Mouse (Mus musculus): ENCODE data around the gene Txnrd1. TPM values are rescaled to one million over a fixed set of nuclear protein-coding genes. Genes with fewer than 3 reads are reported as not detected.

The Txnrd1 gene
- polyA plus RNA-seq, 1 experiment from 2014 or later: 124 TPM

GRCm38 (mm10) chr10:82893872-82894650 lies 60.3 kb downstream of the Txnrd1 start:
- Histone ChIP-seq H3K27me3 (ENCODE audit: control insufficient read depth, insufficient read depth, low read length) (no peaks in the 10 kb centered on the region), H3K4me3 (replicated peaks; ENCODE audit: low read length) (no peak overlapping the region), H3K9ac (no peak overlapping the region), H3K4me2 (replicated peaks) (no peak overlapping the region), H3K27ac (no peak overlapping the region), H3K9me3 (ENCODE audit: control insufficient read depth, low read length) (no peaks in the 10 kb centered on the region), H3K36me3 (replicated peaks; ENCODE audit: control insufficient read depth, insufficient read depth) (peaks cover 74% of the 10 kb centered on the region), H3K4me1 (replicated peaks; ENCODE audit: control insufficient read depth, insufficient read depth, low read length) (no peaks in the 10 kb centered on the region)
- DNase-seq (ENCODE audit: low spot score) (no peak), ATAC-seq (ENCODE audit: low FRiP score) (no peak)
- 63% methylated on average over 18 of the region's 18 CpGs for WGBS

GRCm38 (mm10) chr10:82897936-82898335 lies 64.2 kb downstream of the Txnrd1 start:
- H3K4me2 ChIP-seq (replicated peaks): no peak overlapping the region
- no peaks in the 10 kb centered on the region for H3K27me3 ChIP-seq (ENCODE audit: control insufficient read depth, insufficient read depth, low read length)
- peaks cover 15% of the 10 kb centered on the region for H3K4me1 ChIP-seq (replicated peaks; ENCODE audit: control insufficient read depth, insufficient read depth, low read length)
- WGBS: 94% methylated on average over 13 of the region's 13 CpGs
- ATAC-seq (ENCODE audit: low FRiP score) (no peak), DNase-seq (ENCODE audit: low spot score) (no peak)
- no peak overlapping the region for H3K9ac ChIP-seq
- no peak overlapping the region for H3K27ac ChIP-seq
- no peak overlapping the region for H3K4me3 ChIP-seq (replicated peaks; ENCODE audit: low read length)
- no peaks in the 10 kb centered on the region for H3K9me3 ChIP-seq (ENCODE audit: control insufficient read depth, low read length)
- H3K36me3 ChIP-seq (replicated peaks; ENCODE audit: control insufficient read depth, insufficient read depth): peaks cover 43% of the 10 kb centered on the region

DNA sequence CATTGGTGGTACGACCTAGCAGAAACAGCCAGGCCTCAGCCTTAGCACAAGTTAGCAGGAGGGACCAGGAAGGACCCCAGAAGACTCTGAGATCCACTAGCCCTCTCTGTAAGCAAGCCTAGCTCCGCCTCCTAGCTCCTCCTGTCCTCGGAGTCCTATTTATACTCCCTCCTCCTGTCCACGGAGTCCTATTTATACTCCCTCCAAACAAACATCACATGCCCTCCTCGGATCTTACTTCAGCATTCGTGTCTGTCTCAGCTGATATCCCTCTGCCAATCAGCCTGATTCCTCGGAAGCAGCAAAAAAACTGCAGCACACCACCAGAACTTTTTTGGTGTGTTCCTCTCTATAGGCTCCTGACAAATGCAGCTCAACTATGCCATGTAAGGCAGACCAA lies 65.1 kb downstream of the Txnrd1 start:
- Histone ChIP-seq H3K9me3 (ENCODE audit: control insufficient read depth, low read length) (no peaks in the 10 kb centered on the region), H3K27me3 (ENCODE audit: control insufficient read depth, insufficient read depth, low read length) (no peaks in the 10 kb centered on the region), H3K36me3 (replicated peaks; ENCODE audit: control insufficient read depth, insufficient read depth) (peaks cover 35% of the 10 kb centered on the region), H3K9ac (no peak overlapping the region), H3K27ac (no peak overlapping the region), H3K4me2 (replicated peaks) (no peak overlapping the region), H3K4me1 (replicated peaks; ENCODE audit: control insufficient read depth, insufficient read depth, low read length) (peaks cover 15% of the 10 kb centered on the region), H3K4me3 (replicated peaks; ENCODE audit: low read length) (no peak overlapping the region)
- 64% methylated on average over 7 of the region's 7 CpGs for WGBS
- ATAC-seq (ENCODE audit: low FRiP score) (no peak), DNase-seq (ENCODE audit: low spot score) (no peak)

- Histone ChIP-seq H3K27me3 (ENCODE audit: control insufficient read depth, insufficient read depth, low read length) (no peaks in the 10 kb centered on the region), H3K4me2 (replicated peaks) (peak overlapping the region; percentile 28), H3K4me3 (replicated peaks; ENCODE audit: low read length) (no peak overlapping the region), H3K27ac (peak overlapping the region; percentile 48; the same call in 1 of the 2 replicates), H3K9me3 (ENCODE audit: control insufficient read depth, low read length) (no peaks in the 10 kb centered on the region), H3K4me1 (replicated peaks; ENCODE audit: control insufficient read depth, insufficient read depth, low read length) (peaks cover 15% of the 10 kb centered on the region), H3K36me3 (replicated peaks; ENCODE audit: control insufficient read depth, insufficient read depth) (peaks cover 33% of the 10 kb centered on the region), H3K9ac (no peak overlapping the region)
- 44% methylated on average over 16 of the region's 16 CpGs for WGBS
- ATAC-seq (ENCODE audit: low FRiP score) (peak; percentile 59), DNase-seq (ENCODE audit: low spot score) (no peak)
These were observed 66.2 kb downstream of the Txnrd1 start for GRCm38 (mm10) chr10:82899810-82900421.

- Histone ChIP-seq H3K27ac (peak overlapping the region; percentile 48), H3K27me3 (ENCODE audit: control insufficient read depth, insufficient read depth, low read length) (no peaks in the 10 kb centered on the region), H3K4me2 (replicated peaks) (peak overlapping the region; percentile 28), H3K9me3 (ENCODE audit: control insufficient read depth, low read length) (no peaks in the 10 kb centered on the region), H3K9ac (0 out of 2 replicates have a peak overlapping the region, but pooled peaks have one; percentile 2), H3K4me1 (replicated peaks; ENCODE audit: control insufficient read depth, insufficient read depth, low read length) (peaks cover 15% of the 10 kb centered on the region), H3K36me3 (replicated peaks; ENCODE audit: control insufficient read depth, insufficient read depth) (peaks cover 26% of the 10 kb centered on the region), H3K4me3 (replicated peaks; ENCODE audit: low read length) (no peak overlapping the region)
- DNase-seq (ENCODE audit: low spot score) (peak; percentile 80), ATAC-seq (ENCODE audit: low FRiP score) (peak; percentile 28)
- 7% methylated on average over 7 of the region's 7 CpGs for WGBS
These were observed 66.8 kb downstream of the Txnrd1 start for GRCm38 (mm10) chr10:82900546-82900945.

DNA sequence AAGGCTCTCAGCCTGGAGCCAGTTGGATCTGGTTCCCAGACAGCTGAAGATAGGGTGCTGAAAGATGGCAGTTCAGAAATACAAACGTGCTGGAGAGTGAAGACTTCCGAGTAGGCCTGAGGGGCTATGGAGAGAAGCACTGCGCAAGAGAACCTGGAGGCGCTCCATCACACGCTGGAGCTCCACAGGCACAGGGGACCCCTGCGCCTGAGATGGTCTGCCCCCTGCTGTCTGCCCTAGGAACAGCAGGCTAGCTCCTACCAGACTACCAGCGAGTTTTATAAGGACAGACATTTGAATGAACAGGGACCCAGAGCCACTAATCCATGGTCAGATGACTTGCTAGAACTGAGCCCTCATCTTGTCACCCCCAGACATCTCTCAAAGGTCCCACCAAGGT lies 67.7 kb downstream of the Txnrd1 start:
- H3K4me1 ChIP-seq (replicated peaks; ENCODE audit: control insufficient read depth, insufficient read depth, low read length): peaks cover 15% of the 10 kb centered on the region
- WGBS: 13% methylated on average over 7 of the region's 7 CpGs
- no peaks in the 10 kb centered on the region for H3K27me3 ChIP-seq (ENCODE audit: control insufficient read depth, insufficient read depth, low read length)
- no peaks in the 10 kb centered on the region for H3K9me3 ChIP-seq (ENCODE audit: control insufficient read depth, low read length)
- H3K36me3 ChIP-seq (replicated peaks; ENCODE audit: control insufficient read depth, insufficient read depth): peaks cover 17% of the 10 kb centered on the region
- no peak overlapping the region for H3K4me2 ChIP-seq (replicated peaks)
- no peak overlapping the region for H3K4me3 ChIP-seq (replicated peaks; ENCODE audit: low read length)
- ATAC-seq (ENCODE audit: low FRiP score): peak; percentile 68
- no peak overlapping the region for H3K27ac ChIP-seq
- peak; percentile 76 for DNase-seq (ENCODE audit: low spot score)
- no peak overlapping the region for H3K9ac ChIP-seq

DNA sequence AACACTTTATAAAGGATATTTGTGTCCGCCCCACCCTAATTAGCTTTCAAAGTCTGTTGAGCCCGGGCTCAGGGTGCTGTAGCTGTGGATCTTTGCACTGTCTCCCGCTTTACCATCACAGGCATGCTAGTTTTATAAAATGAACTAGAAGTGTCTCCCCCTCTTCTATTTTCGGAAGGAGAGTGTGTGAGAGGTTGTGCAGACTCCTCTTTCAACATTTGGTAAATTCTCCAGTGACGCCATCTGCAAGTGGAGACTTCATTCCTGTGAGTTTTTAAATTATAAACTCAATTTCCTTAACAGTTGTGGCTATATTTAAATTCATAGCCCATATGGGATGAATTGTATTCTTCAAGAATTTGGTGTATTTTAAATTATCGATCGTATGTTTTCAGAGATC lies 74.8 kb downstream of the Txnrd1 start:
- Histone ChIP-seq H3K4me1 (replicated peaks; ENCODE audit: control insufficient read depth, insufficient read depth, low read length) (0 out of 2 replicates have a peak, but pooled peaks cover 3% of the 10 kb centered on the region), H3K27ac (no peak overlapping the region), H3K9ac (no peak overlapping the region), H3K4me3 (replicated peaks; ENCODE audit: low read length) (no peak overlapping the region), H3K9me3 (ENCODE audit: control insufficient read depth, low read length) (no peaks in the 10 kb centered on the region), H3K36me3 (replicated peaks; ENCODE audit: control insufficient read depth, insufficient read depth) (no peaks in the 10 kb centered on the region), H3K27me3 (ENCODE audit: control insufficient read depth, insufficient read depth, low read length) (no peaks in the 10 kb centered on the region), H3K4me2 (replicated peaks) (no peak overlapping the region)
- ATAC-seq (ENCODE audit: low FRiP score) (no peak), DNase-seq (ENCODE audit: low spot score) (no peak)
- WGBS: 88% methylated on average over 7 of the region's 7 CpGs

- DNase-seq (ENCODE audit: low spot score) (peak; percentile 91), ATAC-seq (ENCODE audit: low FRiP score) (peak; percentile 51; the same call in 1 of the 2 replicates)
- Histone ChIP-seq H3K27ac (no peak overlapping the region), H3K27me3 (ENCODE audit: control insufficient read depth, insufficient read depth, low read length) (no peaks in the 10 kb centered on the region), H3K9me3 (ENCODE audit: control insufficient read depth, low read length) (no peaks in the 10 kb centered on the region), H3K4me1 (replicated peaks; ENCODE audit: control insufficient read depth, insufficient read depth, low read length) (0 out of 2 replicates have a peak, but pooled peaks cover 3% of the 10 kb centered on the region), H3K4me2 (replicated peaks) (peak overlapping the region; percentile 38), H3K4me3 (replicated peaks; ENCODE audit: low read length) (no peak overlapping the region), H3K36me3 (replicated peaks; ENCODE audit: control insufficient read depth, insufficient read depth) (no peaks in the 10 kb centered on the region), H3K9ac (no peak overlapping the region)
- WGBS: 17% methylated on average over 9 of the region's 9 CpGs
These were observed 75.6 kb downstream of the Txnrd1 start for GRCm38 (mm10) chr10:82909382-82909781.

GRCm38 (mm10) chr10:82910198-82910597 lies 76.4 kb downstream of the Txnrd1 start:
- no peak overlapping the region for H3K4me3 ChIP-seq (replicated peaks; ENCODE audit: low read length)
- no peaks in the 10 kb centered on the region for H3K9me3 ChIP-seq (ENCODE audit: control insufficient read depth, low read length)
- H3K4me2 ChIP-seq (replicated peaks): no peak overlapping the region
- H3K9ac ChIP-seq: no peak overlapping the region
- H3K36me3 ChIP-seq (replicated peaks; ENCODE audit: control insufficient read depth, insufficient read depth): no peaks in the 10 kb centered on the region
- WGBS: 74% methylated on average over 3 of the region's 3 CpGs
- 0 out of 2 replicates have a peak, but pooled peaks cover 3% of the 10 kb centered on the region for H3K4me1 ChIP-seq (replicated peaks; ENCODE audit: control insufficient read depth, insufficient read depth, low read length)
- ATAC-seq (ENCODE audit: low FRiP score) (no peak), DNase-seq (ENCODE audit: low spot score) (no peak)
- no peak overlapping the region for H3K27ac ChIP-seq
- no peaks in the 10 kb centered on the region for H3K27me3 ChIP-seq (ENCODE audit: control insufficient read depth, insufficient read depth, low read length)

All from hindbrain, embryonic 14.5 days (tissue).